Mouse (Mus musculus) c-Kit-positive CD71-negative TER-119-negative erythroid progenitor cells, embryonic 14.5 days (primary cell): ENCODE data around the gene Rpl12.
A peak's percentile ranks its signal among the peaks of the same experiment; 100 is the strongest.
"Not testable (repeated sequence)": the region's sequence is repeated elsewhere in the genome, so short reads cannot be mapped to it uniquely, and the experiment has no call there.

Source experiments
- DNase-seq: peaks from one replicate; pipeline ENCODE4 v3.0.0-alpha.2; 2013; ENCODE audit warnings: low read depth

Gene Rpl12

DNA sequence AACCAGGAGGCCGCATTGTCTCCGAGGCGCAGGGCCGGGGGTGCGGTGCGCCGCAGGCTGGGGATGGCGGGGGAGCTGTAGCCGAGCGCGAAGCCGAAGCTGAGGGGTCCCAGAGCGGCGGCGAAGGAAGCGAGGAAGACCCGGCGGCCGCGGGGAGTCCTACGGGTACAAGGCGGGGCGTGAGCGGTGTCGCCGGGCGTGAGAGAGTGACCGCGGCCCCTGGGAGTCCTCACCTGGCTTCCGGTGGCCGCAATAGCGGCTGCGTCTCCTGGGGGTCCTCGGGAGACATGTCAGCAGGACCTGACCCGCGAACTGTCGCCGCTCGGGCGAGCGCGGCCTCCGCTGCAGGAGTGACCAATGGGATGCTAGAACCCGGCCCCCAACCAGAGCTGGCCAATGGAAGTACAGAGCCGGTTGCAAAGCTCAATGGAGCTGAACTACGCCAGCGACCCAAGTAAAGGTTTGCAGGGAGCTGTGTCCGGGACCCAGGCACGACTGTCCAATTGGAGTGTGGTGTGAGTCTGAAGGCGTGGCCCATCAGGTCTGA is 20.4 kb downstream of the Rpl12 start, which contains the start of gene Slc2a8:
Slc2a8 (minus strand) TSS at position 359 of the 547 bp plus-strand sequence.
- peak; percentile 85 for DNase-seq

DNA sequence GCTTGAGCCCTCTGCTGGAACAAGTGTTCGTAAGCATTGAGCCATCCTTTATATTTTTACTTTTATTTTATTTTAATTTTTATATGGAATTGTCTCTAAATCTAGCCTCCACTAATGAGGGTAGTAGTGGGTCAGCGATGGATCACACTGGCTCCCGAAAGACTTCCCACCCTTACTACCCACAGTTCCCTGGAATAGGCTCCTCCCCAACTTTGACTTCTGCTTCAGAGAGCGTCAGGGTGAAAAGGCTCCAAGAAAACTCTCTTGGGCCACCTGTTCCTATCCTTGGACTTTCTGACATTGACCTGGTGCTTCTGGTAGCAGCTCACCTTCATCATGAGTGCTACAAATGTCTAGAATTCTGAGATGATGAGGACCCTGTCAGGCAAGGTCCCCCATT is 21.3 kb downstream of the Rpl12 start:
- DNase-seq: no peak

DNA sequence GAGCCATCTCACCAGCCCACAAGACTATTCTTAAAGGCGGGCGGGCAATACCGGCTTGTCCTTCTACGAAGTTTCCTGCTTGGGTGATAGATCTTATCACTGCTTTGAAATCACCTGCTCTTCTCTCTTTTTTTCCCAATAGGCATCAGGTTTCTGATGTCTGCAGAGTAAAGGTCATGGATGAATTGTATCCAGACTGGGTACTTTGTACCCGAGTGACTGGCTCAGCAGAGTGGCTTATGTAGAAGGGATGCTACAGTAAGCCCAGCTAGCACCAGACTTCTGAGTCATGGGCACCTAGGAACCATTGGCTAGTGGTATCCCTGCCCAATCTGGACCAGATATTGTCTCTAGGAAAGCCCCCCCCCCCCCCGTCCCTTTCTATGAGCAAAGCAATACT is 22.3 kb downstream of the Rpl12 start:
- no peak for DNase-seq

DNA sequence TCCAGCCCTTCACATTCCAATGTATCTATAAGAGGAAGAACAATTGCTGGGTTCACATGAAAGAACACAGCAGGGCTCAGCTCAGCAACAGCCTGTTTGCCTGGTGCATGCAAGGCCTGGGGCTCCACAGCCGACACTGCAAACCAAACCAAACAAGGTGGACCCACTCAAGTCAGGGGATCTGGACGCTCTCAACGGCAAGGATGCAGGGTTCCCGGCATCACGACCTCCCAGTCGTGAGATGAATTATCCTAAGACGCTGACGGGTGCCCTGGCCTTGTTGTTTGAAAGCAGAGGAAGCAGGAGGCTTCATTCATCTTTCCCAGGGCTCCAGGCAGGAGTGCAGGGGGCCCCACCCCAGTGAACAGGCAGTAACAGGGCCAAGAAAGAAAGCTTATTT is 24.5 kb downstream of the Rpl12 start:
- no peak for DNase-seq

DNA sequence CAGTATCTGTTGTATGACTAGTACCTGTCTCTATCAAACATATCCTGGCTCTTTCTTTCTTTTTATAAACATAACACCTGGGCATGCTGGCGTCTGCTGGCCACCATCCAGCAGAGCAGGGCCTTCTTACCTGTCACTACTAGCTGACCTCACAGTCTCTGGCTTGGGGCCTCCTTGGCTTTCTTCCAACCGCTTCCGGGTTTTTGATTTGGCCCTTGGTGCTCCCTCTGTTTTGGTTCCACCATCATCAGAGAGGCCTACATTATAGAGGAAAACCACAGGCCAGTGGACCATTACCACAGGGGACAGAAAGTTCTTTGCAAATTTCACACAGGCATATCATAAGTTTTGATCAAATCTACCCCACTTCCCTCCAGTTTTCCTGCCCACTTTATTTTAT is 28.0 kb downstream of the Rpl12 start:
- no peak for DNase-seq

DNA sequence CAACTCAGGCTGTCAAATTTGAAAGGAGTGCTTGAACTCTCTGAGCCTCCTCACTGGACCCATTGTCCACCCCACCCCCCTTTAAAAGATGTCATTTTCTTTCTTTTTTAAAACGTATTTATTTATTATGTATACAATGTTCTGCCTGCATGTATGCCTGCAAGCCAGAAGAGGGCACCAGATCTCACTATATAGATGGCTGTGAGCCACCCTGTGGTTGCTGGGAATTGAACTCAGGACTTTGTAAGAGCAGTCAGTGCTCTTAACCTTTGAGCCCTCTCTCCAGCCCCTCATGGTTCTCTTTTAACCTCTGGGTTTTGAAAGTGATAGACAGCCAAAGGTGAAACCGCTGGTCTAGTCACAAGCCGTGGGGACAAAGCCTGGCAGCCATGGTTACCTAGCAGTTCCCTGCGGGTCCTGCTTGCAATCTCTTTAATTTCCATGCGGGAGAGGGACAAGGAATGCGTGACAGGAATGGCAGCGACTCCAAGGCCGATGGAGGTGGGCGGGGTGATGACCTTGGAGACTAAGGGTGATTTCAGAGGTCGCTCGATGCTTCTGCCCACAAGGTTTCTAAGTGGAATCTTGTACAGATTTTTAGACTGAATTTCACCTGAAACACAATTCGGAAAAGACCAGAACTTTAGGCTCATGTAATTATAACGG is 28.9 kb downstream of the Rpl12 start:
- no peak for DNase-seq

DNA sequence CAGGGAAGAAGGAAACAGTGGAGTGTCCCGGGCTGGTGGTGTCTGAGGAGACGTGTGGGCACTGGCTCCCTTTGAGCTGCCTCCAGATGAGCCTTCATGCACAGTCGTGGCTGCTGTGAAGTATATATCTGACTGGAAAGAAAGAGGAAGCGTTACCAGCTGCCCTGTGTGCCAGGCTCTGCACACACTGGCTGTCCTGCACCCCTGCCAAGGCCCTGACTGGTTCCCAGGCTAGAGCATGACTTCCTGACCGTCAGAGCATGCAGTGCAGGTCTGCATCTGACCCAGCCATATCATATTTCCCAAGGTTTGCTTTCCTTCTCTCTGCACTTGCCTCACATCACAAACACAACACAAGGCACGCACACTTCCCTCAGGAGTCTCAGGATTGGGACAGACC is 30.8 kb downstream of the Rpl12 start:
- no peak for DNase-seq

DNA sequence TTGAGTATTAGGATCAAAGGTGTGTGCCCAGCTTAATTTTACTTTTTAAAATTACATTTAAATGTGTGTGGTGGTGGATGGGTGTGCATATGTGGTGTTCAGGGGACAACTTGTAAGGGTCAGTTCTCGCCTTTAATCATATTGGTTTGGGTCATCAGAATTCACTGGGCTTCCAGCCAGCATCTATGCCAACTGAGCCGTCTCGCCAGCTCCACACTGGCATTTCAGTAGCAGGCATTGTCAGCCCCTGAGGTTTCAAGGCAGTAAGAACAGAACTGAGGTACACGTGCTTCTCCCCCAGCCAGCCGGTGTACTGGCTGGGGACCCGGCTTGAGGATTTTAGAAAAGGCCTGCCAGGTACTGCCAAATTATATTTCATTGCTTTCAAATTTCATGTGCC is 35.7 kb downstream of the Rpl12 start:
- DNase-seq: no peak

DNA sequence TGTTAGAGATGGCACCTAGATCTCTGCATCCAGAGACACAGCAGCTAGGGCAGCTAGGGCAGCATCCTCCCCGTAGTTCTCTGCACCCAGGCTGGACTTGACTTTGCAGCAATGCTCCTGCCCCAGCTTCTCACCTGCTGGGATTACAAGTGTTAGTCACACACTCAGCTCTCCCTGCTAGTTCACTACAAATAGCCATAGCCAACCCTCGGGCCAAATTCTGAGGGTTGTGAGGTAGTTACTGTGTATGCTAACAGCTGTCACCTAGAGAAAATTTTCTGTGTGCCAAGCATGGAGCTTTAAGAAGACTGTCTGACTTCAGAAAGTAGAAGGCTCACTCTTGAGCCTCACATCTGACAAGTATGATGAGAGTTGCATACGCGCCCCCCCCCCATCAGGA is 36.4 kb downstream of the Rpl12 start:
- DNase-seq: no peak

DNA sequence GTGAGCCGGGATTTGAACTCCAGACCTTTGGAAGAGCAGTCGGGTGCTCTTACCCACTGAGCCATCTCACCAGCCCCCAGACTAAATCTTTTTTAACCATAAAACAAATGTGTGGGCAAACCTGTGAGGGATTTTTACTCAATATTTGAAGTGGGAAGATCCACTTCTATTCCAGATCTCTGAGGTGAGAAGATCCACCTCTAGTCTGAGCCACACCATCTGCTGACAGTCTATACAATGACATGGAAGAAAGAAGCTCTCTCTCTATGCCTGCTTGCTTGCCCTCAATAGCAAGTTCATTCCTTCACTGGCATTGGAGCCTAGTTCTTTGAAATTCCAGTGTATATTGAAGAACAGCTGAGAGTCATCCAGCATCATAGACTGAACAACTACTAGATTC is 38.4 kb downstream of the Rpl12 start:
- no peak for DNase-seq

DNA sequence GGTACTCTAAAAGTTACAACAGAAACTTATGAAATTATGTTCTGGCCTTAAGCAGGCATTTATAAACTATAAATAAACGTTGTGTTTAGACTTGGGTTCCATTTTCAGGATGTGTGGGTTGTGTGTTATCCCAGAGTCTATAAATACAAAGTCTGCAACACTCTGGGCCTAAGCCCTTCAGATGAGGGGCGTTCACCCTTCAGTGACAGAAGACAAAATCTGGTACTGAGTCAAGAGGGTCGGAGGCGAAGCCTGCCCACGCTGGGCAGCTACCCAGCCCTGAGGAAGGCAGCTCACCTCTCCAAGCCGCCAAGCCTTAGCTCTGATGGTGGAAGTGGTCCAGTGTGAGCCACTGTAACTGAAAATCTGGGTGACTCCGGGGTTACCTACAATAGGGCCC is 40.8 kb downstream of the Rpl12 start:
- DNase-seq: no peak

DNA sequence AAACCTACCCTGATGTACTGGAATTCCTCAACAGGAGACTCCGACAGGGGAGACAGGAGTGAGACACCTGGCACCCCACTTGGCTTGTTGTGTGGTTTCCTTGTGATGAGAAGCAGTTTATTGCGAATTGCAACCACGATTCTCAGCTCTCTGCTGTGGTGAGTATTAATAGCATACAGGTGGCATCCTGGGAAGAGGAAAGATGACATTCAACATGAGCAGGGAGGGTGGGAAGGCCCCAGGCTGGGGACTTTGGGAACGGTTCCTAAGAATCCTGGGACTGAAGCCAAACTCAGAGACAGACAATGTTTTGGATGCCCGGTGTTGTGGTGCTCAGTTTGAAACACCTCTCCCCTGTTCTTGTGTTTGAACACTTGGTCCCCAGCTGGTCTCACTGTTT is 43.7 kb downstream of the Rpl12 start:
- no peak for DNase-seq

DNA sequence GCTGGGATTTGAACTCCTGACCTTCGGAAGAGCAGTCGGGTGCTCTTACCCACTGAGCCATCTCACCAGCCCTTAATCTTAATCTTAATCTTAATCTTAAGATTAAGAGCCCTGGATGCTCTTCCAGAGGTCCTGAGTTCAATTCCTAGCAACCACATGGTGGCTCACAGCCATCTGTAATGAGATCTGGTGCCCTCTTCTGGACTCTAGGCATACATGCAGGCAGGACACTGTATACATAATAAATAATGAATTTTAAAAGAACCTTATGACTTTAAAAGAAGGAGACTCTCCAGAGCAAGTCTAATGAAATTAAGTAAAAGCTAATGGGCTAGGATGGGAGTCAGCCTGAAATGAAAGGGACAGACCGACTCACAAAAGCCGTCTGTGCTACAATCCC is 47.7 kb downstream of the Rpl12 start:
- DNase-seq: not testable (repeated sequence)

DNA sequence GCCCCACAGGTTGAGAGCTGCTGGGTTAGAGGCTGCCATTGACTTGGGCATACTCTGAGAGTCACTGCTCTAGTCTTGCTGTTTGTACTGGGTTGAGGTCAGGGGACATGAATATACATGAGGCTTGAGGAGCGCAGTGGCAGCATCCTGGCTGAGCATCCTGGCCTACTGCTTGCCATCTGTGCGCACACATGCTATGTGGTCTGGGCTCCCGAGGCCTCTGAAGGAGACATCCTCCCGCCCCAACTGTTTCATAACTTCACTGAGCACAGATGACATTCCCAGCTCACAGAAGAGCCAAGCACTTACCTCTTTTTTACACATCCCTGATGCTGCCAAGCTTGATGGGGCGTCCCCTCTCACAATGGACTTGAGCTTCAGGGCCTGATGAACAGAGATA is 53.5 kb downstream of the Rpl12 start:
- DNase-seq: no peak
